Comparison of ENCODE assay signal across 9 mouse cellular contexts in genomic region chr12:4028516-4028915, GRCm38 (mm10). TPM values are rescaled to one million over a fixed set of nuclear protein-coding genes. Genes with fewer than 3 reads are reported as not detected.
DNase-seq lines count a peak whose midpoint lies in the region; ATAC-seq lines count a peak whose summit lies in the region.
"Had no signal": no experiment of that assay in that cellular context is flagged by ENCODE, and none has a peak within 500 bp of the region (broad histone marks: within the 10 kb centered on the region; RNA-seq: fewer than 3 reads in every experiment).

No protein-coding gene starts in this region.

- H3K9me3 ChIP-seq in kidney, embryonic 14.5 days (ENCODE audit: control insufficient read depth, low read length), result no peaks in the 10 kb centered on the region
- H3K9me3 ChIP-seq: G1E had no signal

- DNase-seq in kidney, postnatal 14 days, result peak; percentile 23
- peak; percentile 65 for DNase-seq in cerebellum, adult 9-11 months
- DNase-seq in layer of hippocampus, adult 8-10 months (ENCODE audit: low spot score in 2 of 2), result peak; percentile 57 to 68
- DNase-seq in right cerebral cortex, postnatal 10 days (ENCODE audit: low spot score in 2 of 2), result peak; percentile 74 to 82
- no peak for DNase-seq in thymus, postnatal 14 days
- DNase-seq in natural killer cell, adult 2 months (ENCODE audit: low spot score in 2 of 2), result no peak

- H3K9ac ChIP-seq in kidney, embryonic 14.5 days (ENCODE audit: low read depth, low read length), result no peak overlapping the region

- H3K27ac ChIP-seq in kidney, embryonic 14.5 days (ENCODE audit: low read depth, low read length), result no peak overlapping the region

- no peak overlapping the region for H3K4me3 ChIP-seq in kidney, embryonic 14.5 days (ENCODE audit: low read length)
- H3K4me3 ChIP-seq: erythroblast, embryonic 14.5 days had no signal

- H3K4me1 ChIP-seq in kidney, embryonic 14.5 days (ENCODE audit: control insufficient read depth, insufficient read depth, low read length), result no peaks in the 10 kb centered on the region

- no peaks in the 10 kb centered on the region for H3K27me3 ChIP-seq in kidney, embryonic 14.5 days (ENCODE audit: control insufficient read depth, insufficient read depth, low read length)

- no peaks in the 10 kb centered on the region for H3K36me3 ChIP-seq in kidney, embryonic 14.5 days (ENCODE audit: control insufficient read depth, insufficient read depth, low read length)
- H3K36me3 ChIP-seq: G1E had no signal

- no peak overlapping the region for H3K4me2 ChIP-seq in kidney, embryonic 14.5 days (replicated peaks; ENCODE audit: low read depth, low read length)

- no peak for ATAC-seq in kidney, embryonic 14.5 days (ENCODE audit: low FRiP score, low TSS enrichment)

- WGBS in kidney, embryonic 14.5 days, result 69% methylated on average over 11 of the region's 11 CpGs

RNA-seq across cellular contexts. Expression of gene Efr3b, which starts 10.2 kb away (rescaled TPM):
- 2.3 and 3.1 TPM in 2 replicates for polyA plus RNA-seq in kidney, embryonic 14.5 days (2014; fragmentation: Nextera tagmentation; extraction: Ambion mirVana)
- total RNA-seq in layer of hippocampus, adult 8-10 months (2022), result 100 to 1,000 TPM; 109 to 118 (median 115) TPM
- polyA plus RNA-seq: erythroblast, embryonic 14.5 days; G1E had no signal

RNA-seq across cellular contexts. Expression of gene Dnajc27, which starts 53.9 kb away (rescaled TPM):
- polyA plus RNA-seq in kidney, embryonic 14.5 days (2014; fragmentation: Nextera tagmentation; extraction: Ambion mirVana), result 5.0 and 8.8 TPM in 2 replicates
- 10 to 100 TPM; 77.2 to 91.1 (median 82.4) TPM for total RNA-seq in layer of hippocampus, adult 8-10 months (2022)

Comparison
In these comparisons a context has a peak if more than half of its experiments do, and no peak if none do; other contexts are left out.
1. DNase-seq: peak in kidney, postnatal 14 days (single experiment), cerebellum, adult 9-11 months (single experiment), layer of hippocampus, adult 8-10 months (2 of 2) and right cerebral cortex, postnatal 10 days (2 of 2); none in thymus, postnatal 14 days (single experiment) and natural killer cell, adult 2 months (0 of 2).